Mouse (Mus musculus): Measurements from ENCODE around the gene Acmsd. TPM values are rescaled to one million over a fixed set of nuclear protein-coding genes. Genes with fewer than 3 reads are reported as not detected.

Gene Acmsd
- polyA plus RNA-seq, 1 experiment from 2014 or later: 3.2 TPM

DNA sequence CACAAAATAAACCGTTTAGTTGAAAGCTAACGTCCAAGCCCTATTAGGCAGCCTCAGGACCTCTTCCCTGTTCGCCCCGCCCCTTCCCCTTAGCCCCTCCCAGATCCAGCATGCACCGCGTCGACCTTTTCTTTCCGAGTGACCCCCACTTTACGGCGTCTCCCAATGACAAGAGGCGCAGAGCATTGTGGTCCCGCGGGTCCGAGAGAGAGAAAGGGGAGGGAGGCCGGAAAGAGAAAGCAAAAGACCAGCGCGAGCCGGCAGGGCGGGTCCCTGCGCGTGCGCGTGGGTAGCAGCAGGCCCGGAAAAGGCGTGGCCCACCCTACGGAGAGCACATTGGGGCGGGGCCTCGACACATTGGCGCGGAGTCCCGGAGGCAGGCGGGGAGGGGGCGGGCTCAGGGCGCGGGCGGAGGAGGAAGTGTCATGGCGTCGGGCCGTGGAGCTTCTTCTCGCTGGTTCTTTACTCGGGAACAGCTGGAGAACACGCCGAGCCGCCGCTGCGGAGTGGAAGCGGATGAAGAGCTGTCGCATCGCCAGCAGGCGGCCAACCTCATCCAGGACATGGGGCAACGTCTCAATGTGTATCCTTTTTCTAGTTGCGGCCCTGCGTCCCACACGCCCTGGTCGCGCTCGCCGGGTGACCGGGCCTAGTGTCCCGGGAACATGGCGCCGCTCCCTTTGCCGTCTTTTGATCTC is 44.7 kb downstream of the Acmsd start, which contains the start of gene Ccnt2:
TSS of gene Ccnt2 (plus strand) at position 362 of the 698 bp plus-strand sequence.
- Histone ChIP-seq H3K4me2 (replicated peaks; ENCODE audit: low read depth, low read length) (peak within 1 kb of the TSS; percentile 85), H3K27me3 (ENCODE audit: insufficient read depth, low read length) (no peaks in the 10 kb centered on the region), H3K9ac (replicated peaks; ENCODE audit: low read length) (peak within 1 kb of the TSS; percentile 96), H3K36me3 (ENCODE audit: insufficient read depth, low read length) (0 out of 2 replicates have a peak, but pooled peaks cover 2% of the 10 kb centered on the region), H3K4me1 (ENCODE audit: insufficient read depth, low read length) (peaks cover 14% of the 10 kb centered on the region), H3K9me3 (ENCODE audit: low read length) (no peaks in the 10 kb centered on the region), H3K27ac (ENCODE audit: low read length) (peak within 1 kb of the TSS; percentile 96), H3K4me3 (ENCODE audit: low read length) (peak within 1 kb of the TSS; percentile 94)
- WGBS: under 1% methylated on average over 61 of the region's 63 CpGs
- ATAC-seq (ENCODE audit: low FRiP score, low TSS enrichment): peak; percentile 98

DNA sequence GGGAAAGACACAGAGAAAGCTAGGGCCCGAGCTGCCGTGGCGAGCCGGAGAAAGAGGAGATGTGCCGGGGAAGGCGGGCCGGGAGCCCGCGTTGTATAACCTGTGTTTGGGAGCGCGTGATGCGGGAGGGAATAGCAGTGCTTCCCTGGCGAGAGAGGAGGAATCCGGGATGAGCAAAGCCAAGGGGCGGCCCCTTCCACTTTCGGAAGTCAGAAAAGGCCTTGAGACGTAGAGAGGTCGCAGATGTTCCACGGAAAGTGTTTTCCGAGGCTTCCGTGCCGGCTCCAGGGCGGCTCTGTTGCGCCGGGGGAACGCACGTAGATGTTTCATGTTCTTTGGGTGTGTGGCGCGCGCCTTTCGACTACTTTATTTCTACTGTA is 45.3 kb downstream of the Acmsd start:
- Histone ChIP-seq H3K27me3 (ENCODE audit: insufficient read depth, low read length) (no peaks in the 10 kb centered on the region), H3K4me2 (replicated peaks; ENCODE audit: low read depth, low read length) (peak overlapping the region; percentile 77)

GRCm38 (mm10) chr1:127775206-127775720 is 46.0 kb downstream of the Acmsd start:
- peaks cover 21% of the 10 kb centered on the region for H3K4me1 ChIP-seq (ENCODE audit: insufficient read depth, low read length)
- no peaks in the 10 kb centered on the region for H3K9me3 ChIP-seq (ENCODE audit: low read length)
- ATAC-seq (ENCODE audit: low FRiP score, low TSS enrichment): no peak
- WGBS: 9% methylated on average over 10 of the region's 10 CpGs
- peak overlapping the region; percentile 77 for H3K4me2 ChIP-seq (replicated peaks; ENCODE audit: low read depth, low read length)
- H3K36me3 ChIP-seq (ENCODE audit: insufficient read depth, low read length): 0 out of 2 replicates have a peak, but pooled peaks cover 6% of the 10 kb centered on the region
- H3K4me3 ChIP-seq (ENCODE audit: low read length): peak overlapping the region; percentile 94
- H3K27me3 ChIP-seq (ENCODE audit: insufficient read depth, low read length): no peaks in the 10 kb centered on the region
- no peak overlapping the region for H3K27ac ChIP-seq (ENCODE audit: low read length)
- peak overlapping the region; percentile 63 for H3K9ac ChIP-seq (replicated peaks; ENCODE audit: low read length)

More for the DNA sequence above, 45.3 kb downstream of the Acmsd start:
- peak overlapping the region; percentile 96 for H3K27ac ChIP-seq (ENCODE audit: low read length)
- 0 out of 2 replicates have a peak, but pooled peaks cover 6% of the 10 kb centered on the region for H3K36me3 ChIP-seq (ENCODE audit: insufficient read depth, low read length)
- peak; percentile 42; the same call in 1 of the 2 replicates for ATAC-seq (ENCODE audit: low FRiP score, low TSS enrichment)
- peak overlapping the region; percentile 96 for H3K9ac ChIP-seq (replicated peaks; ENCODE audit: low read length)
- WGBS: under 1% methylated on average over 31 of the region's 31 CpGs
- H3K9me3 ChIP-seq (ENCODE audit: low read length): no peaks in the 10 kb centered on the region
- peaks cover 18% of the 10 kb centered on the region for H3K4me1 ChIP-seq (ENCODE audit: insufficient read depth, low read length)
- peak overlapping the region; percentile 94 for H3K4me3 ChIP-seq (ENCODE audit: low read length)

DNA sequence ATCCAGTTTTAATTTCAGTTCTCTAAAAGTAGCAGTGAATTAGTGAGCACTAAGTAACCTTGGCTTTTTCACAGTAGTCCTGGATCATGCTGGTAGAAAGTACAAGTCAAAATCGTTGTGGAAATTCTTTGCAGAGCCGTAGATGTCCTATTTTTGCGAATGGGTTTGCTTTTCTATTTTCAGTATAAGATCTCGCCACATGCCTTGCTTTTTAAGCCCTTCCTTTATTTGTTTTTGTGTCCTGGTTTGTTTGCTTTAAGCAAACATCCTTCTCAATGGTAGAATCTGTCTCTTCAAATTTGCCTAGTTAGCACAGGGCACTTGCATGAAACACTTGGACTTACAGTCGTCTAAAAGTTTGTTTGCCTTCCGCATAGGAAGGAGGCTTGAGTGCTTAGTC is 47.0 kb downstream of the Acmsd start:
- Histone ChIP-seq H3K4me3 (ENCODE audit: low read length) (peak overlapping the region; percentile 18), H3K27ac (ENCODE audit: low read length) (no peak overlapping the region), H3K9ac (replicated peaks; ENCODE audit: low read length) (no peak overlapping the region), H3K36me3 (ENCODE audit: insufficient read depth, low read length) (0 out of 2 replicates have a peak, but pooled peaks cover 6% of the 10 kb centered on the region), H3K4me1 (ENCODE audit: insufficient read depth, low read length) (peaks cover 23% of the 10 kb centered on the region), H3K9me3 (ENCODE audit: low read length) (no peaks in the 10 kb centered on the region), H3K4me2 (replicated peaks; ENCODE audit: low read depth, low read length) (peak overlapping the region; percentile 40), H3K27me3 (ENCODE audit: insufficient read depth, low read length) (no peaks in the 10 kb centered on the region)
- WGBS: 61% methylated on average over 6 of the region's 6 CpGs
- ATAC-seq (ENCODE audit: low FRiP score, low TSS enrichment): no peak

DNA sequence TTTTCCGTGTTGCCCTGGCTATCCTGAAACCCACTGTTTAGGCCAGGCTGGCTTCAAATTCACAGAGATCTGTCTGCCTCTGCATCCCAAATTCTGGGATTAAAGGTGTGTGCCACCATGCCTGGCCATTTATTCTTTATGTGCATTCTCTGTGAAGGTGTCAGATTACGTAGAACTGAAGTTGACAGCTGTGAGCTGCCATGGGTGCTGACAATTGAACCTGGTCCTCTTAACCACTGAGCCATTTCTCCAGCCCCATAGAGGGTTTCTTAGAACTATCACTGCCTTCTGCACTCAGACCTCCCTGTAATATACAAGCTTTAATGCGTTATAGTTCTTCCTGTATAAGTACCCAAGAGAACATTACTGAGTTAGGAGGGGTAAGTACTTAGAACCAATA is 49.4 kb downstream of the Acmsd start:
- no peaks in the 10 kb centered on the region for H3K27me3 ChIP-seq (ENCODE audit: insufficient read depth, low read length)
- no peak overlapping the region for H3K27ac ChIP-seq (ENCODE audit: low read length)
- no peak overlapping the region for H3K9ac ChIP-seq (replicated peaks; ENCODE audit: low read length)
- H3K9me3 ChIP-seq (ENCODE audit: low read length): no peaks in the 10 kb centered on the region
- 89% methylated on average over 3 of the region's 3 CpGs for WGBS
- H3K4me3 ChIP-seq (ENCODE audit: low read length): no peak overlapping the region
- no peak for ATAC-seq (ENCODE audit: low FRiP score, low TSS enrichment)
- no peak overlapping the region for H3K4me2 ChIP-seq (replicated peaks; ENCODE audit: low read depth, low read length)
- peaks cover 19% of the 10 kb centered on the region for H3K4me1 ChIP-seq (ENCODE audit: insufficient read depth, low read length)
- 0 out of 2 replicates have a peak, but pooled peaks cover 6% of the 10 kb centered on the region for H3K36me3 ChIP-seq (ENCODE audit: insufficient read depth, low read length)

DNA sequence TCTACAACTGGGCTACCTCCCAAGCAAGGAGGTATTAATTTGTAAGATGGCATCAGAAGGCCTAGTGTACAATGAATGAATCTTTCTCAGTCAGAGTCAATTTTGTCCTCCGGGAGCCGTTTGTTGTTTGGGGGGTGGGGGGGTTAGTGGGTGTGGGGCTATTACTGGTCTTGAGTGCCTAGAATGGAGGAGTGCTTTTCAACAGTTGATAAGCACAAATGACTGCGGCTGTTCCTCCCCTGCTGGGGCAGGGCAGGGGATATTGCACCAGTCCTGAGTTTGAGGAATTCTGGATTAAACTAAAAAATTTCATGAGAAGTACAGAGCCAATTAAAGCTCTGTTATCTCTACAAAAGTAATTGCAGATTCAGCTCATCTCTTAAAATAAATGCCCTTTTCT is 50.9 kb downstream of the Acmsd start:
- Histone ChIP-seq H3K27ac (ENCODE audit: low read length) (no peak overlapping the region), H3K4me2 (replicated peaks; ENCODE audit: low read depth, low read length) (no peak overlapping the region), H3K4me3 (ENCODE audit: low read length) (no peak overlapping the region), H3K4me1 (ENCODE audit: insufficient read depth, low read length) (peaks cover 19% of the 10 kb centered on the region), H3K36me3 (ENCODE audit: insufficient read depth, low read length) (0 out of 2 replicates have a peak, but pooled peaks cover 6% of the 10 kb centered on the region), H3K9ac (replicated peaks; ENCODE audit: low read length) (no peak overlapping the region), H3K9me3 (ENCODE audit: low read length) (no peaks in the 10 kb centered on the region), H3K27me3 (ENCODE audit: insufficient read depth, low read length) (no peaks in the 10 kb centered on the region)
- no peak for ATAC-seq (ENCODE audit: low FRiP score, low TSS enrichment)
- 34% methylated on average over 3 of the region's 3 CpGs for WGBS

DNA sequence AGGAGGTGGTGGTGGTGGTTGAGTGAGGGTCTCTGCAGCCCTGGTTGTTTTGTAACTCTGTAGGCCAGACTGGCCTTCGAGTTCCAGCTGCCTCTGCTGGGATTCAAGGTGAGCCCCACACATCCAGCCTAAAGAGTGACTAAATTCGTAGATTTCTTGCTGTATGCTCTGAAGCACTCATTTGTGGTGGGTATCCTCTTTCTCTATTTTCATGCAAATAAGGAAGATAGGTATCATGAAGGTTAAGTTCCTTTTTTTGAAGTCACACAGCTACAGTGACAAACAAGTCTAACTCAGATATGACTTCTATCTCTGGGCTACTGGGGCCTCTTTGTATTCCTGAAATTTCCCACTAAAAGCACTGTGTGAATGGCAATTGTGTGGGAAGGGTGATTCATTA is 51.6 kb downstream of the Acmsd start:
- Histone ChIP-seq H3K4me1 (ENCODE audit: insufficient read depth, low read length) (peaks cover 16% of the 10 kb centered on the region), H3K9ac (replicated peaks; ENCODE audit: low read length) (no peak overlapping the region), H3K27ac (ENCODE audit: low read length) (no peak overlapping the region), H3K36me3 (ENCODE audit: insufficient read depth, low read length) (0 out of 2 replicates have a peak, but pooled peaks cover 6% of the 10 kb centered on the region), H3K4me2 (replicated peaks; ENCODE audit: low read depth, low read length) (no peak overlapping the region), H3K27me3 (ENCODE audit: insufficient read depth, low read length) (no peaks in the 10 kb centered on the region), H3K9me3 (ENCODE audit: low read length) (no peaks in the 10 kb centered on the region), H3K4me3 (ENCODE audit: low read length) (no peak overlapping the region)
- no peak for ATAC-seq (ENCODE audit: low FRiP score, low TSS enrichment)
- WGBS: 75% methylated on average over 2 of the region's 2 CpGs

- Histone ChIP-seq H3K9ac (replicated peaks; ENCODE audit: low read length) (no peak overlapping the region), H3K4me1 (ENCODE audit: insufficient read depth, low read length) (peaks cover 16% of the 10 kb centered on the region), H3K4me2 (replicated peaks; ENCODE audit: low read depth, low read length) (no peak overlapping the region), H3K9me3 (ENCODE audit: low read length) (no peaks in the 10 kb centered on the region), H3K4me3 (ENCODE audit: low read length) (no peak overlapping the region), H3K27me3 (ENCODE audit: insufficient read depth, low read length) (no peaks in the 10 kb centered on the region), H3K27ac (ENCODE audit: low read length) (no peak overlapping the region), H3K36me3 (ENCODE audit: insufficient read depth, low read length) (0 out of 2 replicates have a peak, but pooled peaks cover 4% of the 10 kb centered on the region)
- ATAC-seq (ENCODE audit: low FRiP score, low TSS enrichment): no peak
Measured at GRCm38 (mm10) chr1:127783862-127784261, 54.6 kb downstream of the Acmsd start.

GRCm38 (mm10) chr1:127785882-127786281 is 56.7 kb downstream of the Acmsd start:
- no peaks in the 10 kb centered on the region for H3K27me3 ChIP-seq (ENCODE audit: insufficient read depth, low read length)
- ATAC-seq (ENCODE audit: low FRiP score, low TSS enrichment): no peak
- H3K9ac ChIP-seq (replicated peaks; ENCODE audit: low read length): no peak overlapping the region
- H3K4me2 ChIP-seq (replicated peaks; ENCODE audit: low read depth, low read length): no peak overlapping the region
- H3K4me1 ChIP-seq (ENCODE audit: insufficient read depth, low read length): peaks cover 10% of the 10 kb centered on the region
- H3K36me3 ChIP-seq (ENCODE audit: insufficient read depth, low read length): no peaks in the 10 kb centered on the region
- WGBS: 67% methylated on average over 1 of the region's 1 CpGs
- H3K9me3 ChIP-seq (ENCODE audit: low read length): no peaks in the 10 kb centered on the region
- H3K27ac ChIP-seq (ENCODE audit: low read length): no peak overlapping the region
- no peak overlapping the region for H3K4me3 ChIP-seq (ENCODE audit: low read length)

DNA sequence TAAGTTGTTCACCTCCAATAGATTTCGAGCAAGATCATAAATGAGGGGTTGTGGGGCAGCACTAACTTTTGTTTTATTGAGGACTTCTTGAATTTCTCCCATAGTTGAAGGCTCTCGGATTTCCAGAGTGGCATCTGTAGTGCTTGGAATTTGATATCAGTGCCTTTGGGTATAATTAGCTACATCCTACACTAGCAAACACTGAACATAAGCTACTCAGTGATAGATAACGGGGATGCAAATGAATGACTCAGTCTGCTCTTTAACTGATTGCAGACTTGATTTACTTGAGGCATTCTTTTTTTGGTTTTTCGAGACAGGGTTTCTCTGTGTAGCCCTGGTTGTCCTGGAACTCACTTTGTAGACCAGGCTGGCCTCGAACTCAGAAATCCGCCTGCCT is 59.7 kb downstream of the Acmsd start:
- Histone ChIP-seq H3K9ac (replicated peaks; ENCODE audit: low read length) (no peak overlapping the region), H3K4me2 (replicated peaks; ENCODE audit: low read depth, low read length) (no peak overlapping the region), H3K27me3 (ENCODE audit: insufficient read depth, low read length) (no peaks in the 10 kb centered on the region), H3K9me3 (ENCODE audit: low read length) (no peaks in the 10 kb centered on the region), H3K27ac (ENCODE audit: low read length) (no peak overlapping the region), H3K4me3 (ENCODE audit: low read length) (no peak overlapping the region), H3K4me1 (ENCODE audit: insufficient read depth, low read length) (peaks cover 10% of the 10 kb centered on the region), H3K36me3 (ENCODE audit: insufficient read depth, low read length) (peaks cover 10% of the 10 kb centered on the region)
- ATAC-seq (ENCODE audit: low FRiP score, low TSS enrichment): no peak
- 62% methylated on average over 6 of the region's 6 CpGs for WGBS

All from kidney, embryonic 16.5 days (tissue).